Mouse (Mus musculus): ENCODE data around the gene Klf12. TPM values are rescaled to one million over a fixed set of nuclear protein-coding genes. Genes with fewer than 3 reads are reported as not detected.

Klf12 gene
- polyA plus RNA-seq, 1 experiment from 2014 or later = 49.1 TPM

GRCm38 (mm10) chr14:100227717-100228116 is 56.8 kb downstream of the Klf12 start:
- no peak overlapping the region for H3K4me3 ChIP-seq
- no peaks in the 10 kb centered on the region for H3K9me3 ChIP-seq
- H3K4me2 ChIP-seq = no peak overlapping the region
- H3K9ac ChIP-seq = no peak overlapping the region
- no peak for ATAC-seq (ENCODE audit: low FRiP score, low read depth)
- H3K27ac ChIP-seq (replicated peaks) = no peak overlapping the region
- no peaks in the 10 kb centered on the region for H3K36me3 ChIP-seq
- no peaks in the 10 kb centered on the region for H3K4me1 ChIP-seq (replicated peaks)
- WGBS = 96% methylated on average over 6 of the region's 6 CpGs
- H3K27me3 ChIP-seq = no peaks in the 10 kb centered on the region

DNA sequence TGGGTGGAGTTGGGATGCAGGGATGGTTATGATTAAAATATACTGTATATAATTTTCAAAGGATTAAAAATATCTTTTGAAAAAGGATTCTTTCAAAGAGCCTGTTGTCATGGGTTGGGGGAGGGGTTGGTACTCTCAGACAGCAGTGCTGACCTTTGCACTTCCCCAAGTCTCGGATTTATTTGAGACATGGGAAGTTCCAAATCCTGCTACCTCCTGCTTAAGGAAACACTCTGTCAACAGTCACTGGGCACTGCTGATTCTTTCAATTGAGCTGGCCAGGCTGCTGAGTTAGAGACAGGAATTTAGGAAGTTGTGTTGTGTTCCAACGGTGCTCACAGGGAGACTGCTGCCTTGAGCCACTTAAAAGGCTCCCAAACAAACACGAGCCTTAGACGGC is 60.3 kb downstream of the Klf12 start:
- Histone ChIP-seq H3K36me3 (no peaks in the 10 kb centered on the region; the same call in 1 of the 2 replicates), H3K27me3 (no peaks in the 10 kb centered on the region), H3K4me1 (replicated peaks) (peaks cover 13% of the 10 kb centered on the region; the same call in 1 of the 2 replicates), H3K4me3 (no peak overlapping the region), H3K27ac (replicated peaks) (no peak overlapping the region), H3K4me2 (no peak overlapping the region), H3K9ac (no peak overlapping the region), H3K9me3 (no peaks in the 10 kb centered on the region)
- ATAC-seq (ENCODE audit: low FRiP score, low read depth) = no peak
- WGBS = 58% methylated on average over 4 of the region's 4 CpGs

GRCm38 (mm10) chr14:100222260-100222659 is 62.2 kb downstream of the Klf12 start:
- no peak for ATAC-seq (ENCODE audit: low FRiP score, low read depth)
- H3K4me1 ChIP-seq (replicated peaks) = peaks cover 13% of the 10 kb centered on the region; the same call in 1 of the 2 replicates
- no peaks in the 10 kb centered on the region for H3K9me3 ChIP-seq
- no peak overlapping the region for H3K27ac ChIP-seq (replicated peaks)
- no peak overlapping the region for H3K9ac ChIP-seq
- H3K4me3 ChIP-seq = no peak overlapping the region
- no peak overlapping the region for H3K4me2 ChIP-seq
- 90% methylated on average over 4 of the region's 4 CpGs for WGBS
- peaks cover 5% of the 10 kb centered on the region; the same call in 1 of the 2 replicates for H3K36me3 ChIP-seq
- no peaks in the 10 kb centered on the region for H3K27me3 ChIP-seq

DNA sequence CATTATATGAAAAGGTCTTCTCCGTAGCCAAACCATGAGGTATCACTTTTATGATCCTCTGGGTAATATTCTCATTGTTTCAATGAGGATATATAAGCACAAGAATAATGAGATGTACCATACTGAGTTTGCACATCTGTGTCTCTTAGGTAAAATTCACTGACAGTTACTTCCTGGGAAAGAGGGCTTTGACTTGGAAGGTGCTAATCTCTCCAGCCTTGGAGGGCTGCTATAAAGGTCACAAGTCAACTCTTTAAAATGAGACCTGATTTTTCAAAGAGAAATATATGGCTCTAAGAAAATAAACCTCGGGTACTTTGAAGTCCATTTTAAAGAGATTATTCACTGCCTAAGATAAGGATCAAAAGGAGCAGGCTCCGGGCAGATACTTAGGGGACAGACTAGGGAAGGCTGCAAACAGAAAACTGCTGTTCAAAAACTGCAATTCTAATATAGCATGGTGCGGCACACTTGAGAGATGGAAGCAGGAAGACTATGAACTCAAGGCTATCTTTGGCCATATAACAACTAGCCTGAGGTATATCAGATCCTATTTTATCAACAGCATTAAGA is 69.2 kb downstream of the Klf12 start:
- no peak overlapping the region for H3K4me3 ChIP-seq
- no peak for ATAC-seq (ENCODE audit: low FRiP score, low read depth)
- H3K27me3 ChIP-seq = no peaks in the 10 kb centered on the region
- no peak overlapping the region for H3K4me2 ChIP-seq
- no peaks in the 10 kb centered on the region for H3K9me3 ChIP-seq
- no peak overlapping the region for H3K27ac ChIP-seq (replicated peaks)
- H3K4me1 ChIP-seq (replicated peaks) = peaks cover 11% of the 10 kb centered on the region
- 67% methylated on average over 4 of the region's 4 CpGs for WGBS
- no peak overlapping the region for H3K9ac ChIP-seq
- H3K36me3 ChIP-seq = peaks cover 5% of the 10 kb centered on the region; the same call in 1 of the 2 replicates

- no peak overlapping the region for H3K4me2 ChIP-seq
- 78% methylated on average over 7 of the region's 7 CpGs for WGBS
- no peaks in the 10 kb centered on the region for H3K27me3 ChIP-seq
- no peaks in the 10 kb centered on the region for H3K9me3 ChIP-seq
- no peak overlapping the region for H3K27ac ChIP-seq (replicated peaks)
- H3K4me3 ChIP-seq = no peak overlapping the region
- peaks cover 16% of the 10 kb centered on the region for H3K4me1 ChIP-seq (replicated peaks)
- no peak overlapping the region for H3K9ac ChIP-seq
- H3K36me3 ChIP-seq = no peaks in the 10 kb centered on the region
- ATAC-seq (ENCODE audit: low FRiP score, low read depth) = no peak
Measured at GRCm38 (mm10) chr14:100213066-100213465, 71.4 kb downstream of the Klf12 start.

DNA sequence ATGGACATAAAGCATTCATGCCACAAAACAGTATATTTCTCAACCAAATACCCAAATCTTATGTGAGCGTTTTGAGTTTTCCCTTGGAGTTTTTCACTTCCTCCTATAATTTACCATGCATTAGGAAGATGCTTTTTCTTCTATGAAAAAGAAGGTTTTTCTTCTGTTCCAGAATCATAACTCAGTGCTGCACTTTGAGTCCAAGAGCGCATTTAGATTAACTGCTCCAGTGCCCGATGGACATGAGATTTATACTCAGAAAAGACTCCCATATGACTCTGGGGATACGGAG is 72.7 kb downstream of the Klf12 start:
- no peak overlapping the region for H3K4me3 ChIP-seq
- no peak for ATAC-seq (ENCODE audit: low FRiP score, low read depth)
- H3K4me1 ChIP-seq (replicated peaks) = peaks cover 16% of the 10 kb centered on the region
- WGBS = 70% methylated on average over 4 of the region's 4 CpGs
- no peak overlapping the region for H3K4me2 ChIP-seq
- H3K9ac ChIP-seq = no peak overlapping the region
- H3K9me3 ChIP-seq = no peaks in the 10 kb centered on the region
- H3K27ac ChIP-seq (replicated peaks) = no peak overlapping the region
- no peaks in the 10 kb centered on the region for H3K36me3 ChIP-seq
- no peaks in the 10 kb centered on the region for H3K27me3 ChIP-seq

DNA sequence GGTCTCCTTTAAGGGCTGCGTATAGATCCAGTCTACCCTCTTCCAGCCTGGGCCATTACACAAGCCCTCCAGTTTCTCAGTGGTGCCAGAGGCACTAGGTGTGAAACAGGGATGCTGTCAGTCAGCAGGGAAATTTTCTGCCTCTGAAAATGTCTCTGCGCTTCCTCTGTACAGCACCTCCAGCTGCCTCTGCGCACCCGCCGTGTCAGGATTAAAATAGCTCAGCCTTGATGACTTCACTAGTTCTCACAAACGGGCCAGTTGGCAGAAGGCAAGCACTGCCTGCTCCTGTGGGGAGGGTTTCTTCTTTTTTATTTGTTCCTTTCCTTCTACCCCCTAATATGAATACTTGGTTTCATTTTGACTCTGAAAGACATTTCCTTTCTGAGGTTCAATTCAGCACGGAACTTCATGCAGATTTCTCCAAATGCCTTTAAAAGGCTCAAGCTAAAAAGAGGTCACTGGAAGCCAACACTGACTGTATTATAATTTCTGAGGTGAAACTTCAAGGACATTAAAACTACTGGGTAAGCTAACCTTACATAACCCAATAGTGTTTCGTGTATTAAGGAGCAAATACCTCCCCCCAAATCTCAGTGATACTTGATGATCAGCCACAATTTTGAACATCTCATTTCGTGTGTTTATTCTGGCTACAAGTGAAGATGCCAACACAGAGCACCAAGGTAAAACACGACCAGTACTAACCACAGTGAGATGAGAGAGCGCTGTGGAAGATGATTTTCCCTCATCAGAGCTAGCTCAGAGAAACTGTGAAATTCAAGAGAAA is 73.2 kb downstream of the Klf12 start:
- H3K36me3 ChIP-seq = no peaks in the 10 kb centered on the region
- H3K4me3 ChIP-seq = no peak overlapping the region
- no peaks in the 10 kb centered on the region for H3K9me3 ChIP-seq
- H3K4me2 ChIP-seq = no peak overlapping the region
- H3K4me1 ChIP-seq (replicated peaks) = peaks cover 16% of the 10 kb centered on the region
- no peaks in the 10 kb centered on the region for H3K27me3 ChIP-seq
- H3K9ac ChIP-seq = no peak overlapping the region
- peak overlapping the region; percentile 38; the same call in 1 of the 2 replicates for H3K27ac ChIP-seq (replicated peaks)
- no peak for ATAC-seq (ENCODE audit: low FRiP score, low read depth)
- WGBS = 51% methylated on average over 11 of the region's 11 CpGs

- WGBS = 17% methylated on average over 12 of the region's 12 CpGs
- Histone ChIP-seq H3K4me1 (replicated peaks) (peaks cover 16% of the 10 kb centered on the region), H3K36me3 (no peaks in the 10 kb centered on the region), H3K4me3 (no peak overlapping the region), H3K4me2 (peak overlapping the region; percentile 7; the same call in 1 of the 2 replicates), H3K9me3 (no peaks in the 10 kb centered on the region), H3K9ac (no peak overlapping the region), H3K27ac (replicated peaks) (no peak overlapping the region), H3K27me3 (no peaks in the 10 kb centered on the region)
- ATAC-seq (ENCODE audit: low FRiP score, low read depth) = no peak
Measured at GRCm38 (mm10) chr14:100209814-100210419, 74.6 kb downstream of the Klf12 start.

DNA sequence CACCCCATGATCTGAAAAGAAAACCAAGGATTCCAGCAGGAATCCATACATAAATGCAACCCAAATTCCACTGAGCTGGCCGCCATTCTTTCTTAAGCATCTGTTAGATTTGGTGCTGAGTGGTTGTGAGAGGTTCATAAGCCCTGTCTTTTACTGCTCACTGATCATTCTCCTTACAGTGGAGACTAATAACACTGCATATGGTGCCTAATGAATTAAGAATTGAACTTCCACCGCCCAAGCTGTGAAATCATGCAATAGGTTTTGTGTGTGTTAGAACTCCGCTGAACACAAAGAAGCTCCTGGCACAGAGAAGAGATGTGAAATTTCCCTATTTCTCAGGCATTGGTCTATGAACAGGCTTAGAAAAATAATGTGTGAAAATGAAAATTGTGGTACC is 77.4 kb downstream of the Klf12 start:
- H3K4me1 ChIP-seq (replicated peaks) = peaks cover 16% of the 10 kb centered on the region
- H3K9ac ChIP-seq = no peak overlapping the region
- H3K27me3 ChIP-seq = no peaks in the 10 kb centered on the region
- no peaks in the 10 kb centered on the region for H3K36me3 ChIP-seq
- no peak overlapping the region for H3K4me3 ChIP-seq
- ATAC-seq (ENCODE audit: low FRiP score, low read depth) = no peak
- no peaks in the 10 kb centered on the region for H3K9me3 ChIP-seq
- no peak overlapping the region for H3K4me2 ChIP-seq
- H3K27ac ChIP-seq (replicated peaks) = no peak overlapping the region
- WGBS = 82% methylated on average over 3 of the region's 3 CpGs

DNA sequence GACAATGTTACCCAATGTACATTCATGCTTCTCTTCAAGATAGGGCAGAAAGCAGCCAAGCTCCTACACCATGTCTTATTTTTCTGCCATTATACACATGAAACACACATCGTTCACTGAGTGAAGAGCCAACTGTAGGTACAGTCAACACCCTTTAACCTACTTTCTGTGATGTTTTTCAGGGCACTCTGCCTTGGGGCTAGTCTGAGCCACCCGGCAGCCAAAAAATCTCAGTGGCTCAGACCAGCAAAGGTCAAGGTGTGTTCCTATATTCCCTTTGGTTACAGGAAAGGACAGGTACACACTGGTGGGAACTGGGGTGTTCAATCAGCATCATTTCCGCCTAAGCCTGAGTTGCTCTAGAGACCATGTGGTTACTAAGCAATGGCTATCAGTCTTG is 78.3 kb downstream of the Klf12 start:
- H3K4me2 ChIP-seq = no peak overlapping the region
- no peak overlapping the region for H3K27ac ChIP-seq (replicated peaks)
- H3K9ac ChIP-seq = no peak overlapping the region
- 96% methylated on average over 3 of the region's 3 CpGs for WGBS
- H3K9me3 ChIP-seq = no peaks in the 10 kb centered on the region
- peaks cover 11% of the 10 kb centered on the region for H3K4me1 ChIP-seq (replicated peaks)
- no peak for ATAC-seq (ENCODE audit: low FRiP score, low read depth)
- no peak overlapping the region for H3K4me3 ChIP-seq
- H3K27me3 ChIP-seq = no peaks in the 10 kb centered on the region
- H3K36me3 ChIP-seq = no peaks in the 10 kb centered on the region

DNA sequence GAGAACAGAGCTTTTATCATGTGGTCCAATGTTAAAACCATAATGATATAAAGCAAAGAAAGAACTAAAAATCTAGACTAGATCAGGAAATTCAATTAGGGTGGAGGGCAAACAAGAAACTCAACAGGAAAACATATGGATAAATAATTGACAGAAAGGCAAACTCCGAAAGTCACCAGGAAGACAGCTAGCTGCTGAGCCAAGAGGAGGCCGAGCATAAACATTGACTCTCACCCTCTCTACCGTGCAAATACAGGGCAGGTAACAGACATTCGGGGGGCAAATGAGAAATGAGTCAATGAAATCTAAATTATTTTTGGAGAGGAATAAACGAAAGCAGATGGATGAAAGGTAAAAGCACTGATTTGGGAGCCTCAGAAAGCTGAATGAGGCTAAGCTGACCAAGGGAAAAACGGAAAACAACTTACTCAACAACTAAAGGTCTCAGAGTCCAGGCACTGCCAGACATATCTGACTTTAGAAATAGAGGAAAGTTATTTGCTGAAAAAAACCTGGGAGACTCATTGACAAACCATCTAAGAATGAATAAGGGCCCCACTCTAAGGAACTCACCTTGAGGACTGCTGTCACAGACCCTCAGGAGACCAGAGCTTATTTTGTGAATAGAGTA is 84.3 kb downstream of the Klf12 start:
- H3K27me3 ChIP-seq = no peaks in the 10 kb centered on the region
- H3K27ac ChIP-seq (replicated peaks) = no peak overlapping the region
- H3K4me2 ChIP-seq = no peak overlapping the region
- H3K9me3 ChIP-seq = no peaks in the 10 kb centered on the region
- 93% methylated on average over 6 of the region's 6 CpGs for WGBS
- H3K4me3 ChIP-seq = no peak overlapping the region
- no peak for ATAC-seq (ENCODE audit: low FRiP score, low read depth)
- peaks cover 5% of the 10 kb centered on the region; the same call in 1 of the 2 replicates for H3K36me3 ChIP-seq
- no peak overlapping the region for H3K9ac ChIP-seq
- H3K4me1 ChIP-seq (replicated peaks) = no peaks in the 10 kb centered on the region

DNA sequence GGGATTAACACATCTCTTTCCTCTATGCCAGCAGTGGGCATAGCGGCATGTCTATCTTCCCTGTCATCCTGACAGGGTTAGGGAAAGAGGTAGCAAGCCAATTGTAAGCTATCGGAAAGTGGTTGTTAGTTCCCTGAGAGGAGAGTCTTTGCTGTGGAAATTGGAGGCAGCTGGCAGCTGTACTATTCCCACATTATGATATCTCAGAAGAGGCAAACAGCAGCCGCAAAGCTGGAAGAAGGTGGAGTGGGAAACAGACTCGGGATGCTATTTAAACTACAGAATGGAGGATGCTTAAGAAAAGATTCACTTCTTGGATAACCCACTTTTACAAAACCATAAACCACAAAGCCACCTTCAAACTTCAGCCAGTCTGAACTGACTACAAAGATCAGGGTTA is 85.8 kb downstream of the Klf12 start:
- H3K27me3 ChIP-seq = no peaks in the 10 kb centered on the region
- H3K4me3 ChIP-seq = no peak overlapping the region
- no peak overlapping the region for H3K9ac ChIP-seq
- no peak overlapping the region for H3K4me2 ChIP-seq
- H3K36me3 ChIP-seq = peaks cover 5% of the 10 kb centered on the region; the same call in 1 of the 2 replicates
- no peaks in the 10 kb centered on the region for H3K4me1 ChIP-seq (replicated peaks)
- H3K27ac ChIP-seq (replicated peaks) = no peak overlapping the region
- no peaks in the 10 kb centered on the region for H3K9me3 ChIP-seq
- 93% methylated on average over 4 of the region's 4 CpGs for WGBS
- ATAC-seq (ENCODE audit: low FRiP score, low read depth) = no peak
